ENCODE assay signal across 30 mouse cellular contexts in genomic region chr13:94546246-94546645, GRCm38 (mm10).
DNase-seq lines count a peak whose midpoint lies in the region; ATAC-seq and TF ChIP-seq lines count a peak whose summit lies in the region.
"Had no signal": no experiment of that assay in that cellular context is flagged by ENCODE, and none has a peak within 500 bp of the region (broad histone marks: within the 10 kb centered on the region; RNA-seq: fewer than 3 reads in every experiment).

No protein-coding gene starts in this region.

- DNase-seq in hindbrain, embryonic 14.5 days (ENCODE audit: low spot score) = no peak
- no peak for DNase-seq in hindbrain, embryonic 11.5 days (ENCODE audit: low spot score)
- DNase-seq in midbrain, embryonic 10.5 days (ENCODE audit: low spot score) = no peak
- peak; percentile 76 for DNase-seq in forebrain, embryonic 14.5 days (ENCODE audit: low spot score)
- DNase-seq: adrenal gland, adult 2 months; adrenal gland, postnatal 36 days; cerebellum, adult 8-10 months; cerebellum, postnatal 25 days; gastrocnemius, postnatal 25 days; heart, adult 18-20 months; heart, postnatal 4 days; kidney, adult 8-10 months; kidney, postnatal 10 days; lung, embryonic 14.5 days; lung, postnatal 14 days; right cerebral cortex, postnatal 25 days; thymus, postnatal 14 days had no signal

- peaks cover 33% of the 10 kb centered on the region for H3K27me3 ChIP-seq in hindbrain, embryonic 14.5 days (ENCODE audit: control insufficient read depth, insufficient read depth, low read length)
- H3K27me3 ChIP-seq in hindbrain, embryonic 11.5 days (ENCODE audit: control insufficient read depth, insufficient read depth, low read length) = peaks cover 5% of the 10 kb centered on the region
- peaks cover 3% of the 10 kb centered on the region; the same call in 1 of the 2 replicates for H3K27me3 ChIP-seq in midbrain, embryonic 16.5 days (ENCODE audit: control insufficient read depth, insufficient read depth, low read depth, low read length)
- peaks cover 21% of the 10 kb centered on the region for H3K27me3 ChIP-seq in midbrain, embryonic 10.5 days (ENCODE audit: low read depth, poor library complexity, severe bottlenecking)
- peaks cover 10% of the 10 kb centered on the region; the same call in 1 of the 2 replicates for H3K27me3 ChIP-seq in forebrain, embryonic 14.5 days (replicated peaks; ENCODE audit: control insufficient read depth, insufficient read depth, low read length)
- H3K27me3 ChIP-seq in neural tube, embryonic 15.5 days (replicated peaks) = peaks cover 5% of the 10 kb centered on the region; the same call in 1 of the 2 replicates
- H3K27me3 ChIP-seq in intestine, postnatal 0 days (replicated peaks; ENCODE audit: control insufficient read depth, insufficient read depth, low read length) = no peaks in the 10 kb centered on the region
- H3K27me3 ChIP-seq: embryonic facial prominence, embryonic 15.5 days; intestine, embryonic 15.5 days; limb, embryonic 12.5 days; liver, embryonic 15.5 days; stomach, embryonic 15.5 days had no signal

- no peaks in the 10 kb centered on the region for H3K9me3 ChIP-seq in hindbrain, embryonic 14.5 days (ENCODE audit: control insufficient read depth, low read length)
- H3K9me3 ChIP-seq in hindbrain, embryonic 11.5 days (ENCODE audit: control insufficient read depth, low read length) = no peaks in the 10 kb centered on the region
- H3K9me3 ChIP-seq in midbrain, embryonic 16.5 days (replicated peaks; ENCODE audit: control insufficient read depth, low read length, poor library complexity, severe bottlenecking) = no peaks in the 10 kb centered on the region
- no peaks in the 10 kb centered on the region for H3K9me3 ChIP-seq in midbrain, embryonic 10.5 days (replicated peaks)
- H3K9me3 ChIP-seq in forebrain, embryonic 14.5 days (replicated peaks; ENCODE audit: control insufficient read depth, low read length) = no peaks in the 10 kb centered on the region
- H3K9me3 ChIP-seq in neural tube, embryonic 15.5 days (replicated peaks) = no peaks in the 10 kb centered on the region
- H3K9me3 ChIP-seq in intestine, postnatal 0 days (ENCODE audit: control insufficient read depth) = no peaks in the 10 kb centered on the region
- H3K9me3 ChIP-seq: embryonic facial prominence, embryonic 10.5 days; embryonic facial prominence, embryonic 15.5 days; intestine, embryonic 15.5 days; limb, embryonic 12.5 days; liver, embryonic 15.5 days; stomach, embryonic 15.5 days had no signal

- H3K4me1 ChIP-seq in hindbrain, embryonic 14.5 days (replicated peaks; ENCODE audit: control insufficient read depth, insufficient read depth, low read length) = peaks cover 7% of the 10 kb centered on the region; the same call in 1 of the 2 replicates
- no peaks in the 10 kb centered on the region for H3K4me1 ChIP-seq in hindbrain, embryonic 11.5 days (replicated peaks; ENCODE audit: control insufficient read depth, insufficient read depth, low read length)
- peaks cover 9% of the 10 kb centered on the region; the same call in 1 of the 2 replicates for H3K4me1 ChIP-seq in midbrain, embryonic 16.5 days (ENCODE audit: control insufficient read depth, insufficient read depth, low read length)
- peaks cover 10% of the 10 kb centered on the region for H3K4me1 ChIP-seq in midbrain, embryonic 10.5 days
- peaks cover 35% of the 10 kb centered on the region for H3K4me1 ChIP-seq in forebrain, embryonic 14.5 days (ENCODE audit: control insufficient read depth, insufficient read depth, low read length)
- peaks cover 18% of the 10 kb centered on the region for H3K4me1 ChIP-seq in neural tube, embryonic 15.5 days
- no peaks in the 10 kb centered on the region for H3K4me1 ChIP-seq in intestine, postnatal 0 days (replicated peaks; ENCODE audit: control insufficient read depth, insufficient read depth, low read length)
- H3K4me1 ChIP-seq: embryonic facial prominence, embryonic 15.5 days; stomach, embryonic 15.5 days had no signal

- TF ChIP-seq CTCF in intestine, postnatal 0 days (IDR thresholded peaks at IDR 0.05; ENCODE audit: low read depth) = no peak

- H3K4me2 ChIP-seq in hindbrain, embryonic 14.5 days (replicated peaks) = no peak overlapping the region
- H3K4me2 ChIP-seq in hindbrain, embryonic 11.5 days (replicated peaks; ENCODE audit: low read depth, low read length) = no peak overlapping the region
- H3K4me2 ChIP-seq in midbrain, embryonic 16.5 days (ENCODE audit: low read length) = no peak overlapping the region
- H3K4me2 ChIP-seq in forebrain, embryonic 14.5 days (ENCODE audit: low read length) = no peak overlapping the region
- peak overlapping the region; percentile 13; the same call in 1 of the 2 replicates for H3K4me2 ChIP-seq in neural tube, embryonic 15.5 days
- H3K4me2 ChIP-seq in intestine, postnatal 0 days (replicated peaks; ENCODE audit: low read depth) = no peak overlapping the region
- H3K4me2 ChIP-seq: embryonic facial prominence, embryonic 15.5 days; heart, embryonic 11.5 days; intestine, embryonic 15.5 days; limb, embryonic 12.5 days; liver, embryonic 15.5 days; lung, embryonic 14.5 days; stomach, embryonic 15.5 days had no signal

- H3K27ac ChIP-seq in hindbrain, embryonic 14.5 days = no peak overlapping the region
- H3K27ac ChIP-seq in hindbrain, embryonic 11.5 days (ENCODE audit: low read depth, low read length) = no peak overlapping the region
- no peak overlapping the region for H3K27ac ChIP-seq in midbrain, embryonic 16.5 days (ENCODE audit: low read length)
- no peak overlapping the region for H3K27ac ChIP-seq in midbrain, embryonic 10.5 days (replicated peaks)
- H3K27ac ChIP-seq in forebrain, embryonic 14.5 days (ENCODE audit: low read depth, low read length) = no peak overlapping the region
- H3K27ac ChIP-seq in neural tube, embryonic 15.5 days (replicated peaks) = 0 out of 2 replicates have a peak overlapping the region, but pooled peaks have one; percentile 6
- no peak overlapping the region for H3K27ac ChIP-seq in intestine, postnatal 0 days (ENCODE audit: low read depth, low read length)
- H3K27ac ChIP-seq: embryonic facial prominence, embryonic 10.5 days; embryonic facial prominence, embryonic 15.5 days; hindbrain, postnatal 0 days; intestine, embryonic 15.5 days; left cerebral cortex, adult 2 months; limb, embryonic 12.5 days; liver, embryonic 15.5 days; stomach, embryonic 15.5 days had no signal

- H3K36me3 ChIP-seq in hindbrain, embryonic 14.5 days (replicated peaks; ENCODE audit: control insufficient read depth, insufficient read depth) = peaks cover 5% of the 10 kb centered on the region; the same call in 1 of the 2 replicates
- H3K36me3 ChIP-seq in hindbrain, embryonic 11.5 days (ENCODE audit: control insufficient read depth, insufficient read depth, low read length) = no peaks in the 10 kb centered on the region
- no peaks in the 10 kb centered on the region for H3K36me3 ChIP-seq in midbrain, embryonic 16.5 days (ENCODE audit: control insufficient read depth, insufficient read depth, low read length)
- peaks cover 6% of the 10 kb centered on the region; the same call in 1 of the 2 replicates for H3K36me3 ChIP-seq in midbrain, embryonic 10.5 days
- H3K36me3 ChIP-seq in forebrain, embryonic 14.5 days (ENCODE audit: control insufficient read depth, insufficient read depth, low read length) = no peaks in the 10 kb centered on the region
- H3K36me3 ChIP-seq in neural tube, embryonic 15.5 days = no peaks in the 10 kb centered on the region
- peaks cover 20% of the 10 kb centered on the region for H3K36me3 ChIP-seq in intestine, postnatal 0 days (ENCODE audit: control insufficient read depth, insufficient read depth)
- H3K36me3 ChIP-seq: embryonic facial prominence, embryonic 15.5 days; intestine, embryonic 15.5 days had no signal

- 50% methylated on average over 11 of the region's 11 CpGs for WGBS in hindbrain, embryonic 14.5 days
- WGBS in hindbrain, embryonic 11.5 days = 76% methylated on average over 11 of the region's 11 CpGs
- 36% methylated on average over 11 of the region's 11 CpGs for WGBS in midbrain, embryonic 16.5 days
- WGBS in midbrain, embryonic 10.5 days = 55% methylated on average over 11 of the region's 11 CpGs
- 7% methylated on average over 11 of the region's 11 CpGs for WGBS in forebrain, embryonic 14.5 days
- WGBS in neural tube, embryonic 15.5 days = 33% methylated on average over 11 of the region's 11 CpGs
- 58% methylated on average over 11 of the region's 11 CpGs for WGBS in intestine, postnatal 0 days

- H3K4me3 ChIP-seq in hindbrain, embryonic 14.5 days (replicated peaks; ENCODE audit: low read length) = no peak overlapping the region
- no peak overlapping the region for H3K4me3 ChIP-seq in hindbrain, embryonic 11.5 days (ENCODE audit: low read depth, low read length)
- H3K4me3 ChIP-seq in midbrain, embryonic 16.5 days (ENCODE audit: low read depth, low read length) = no peak overlapping the region
- H3K4me3 ChIP-seq in midbrain, embryonic 10.5 days = no peak overlapping the region
- no peak overlapping the region for H3K4me3 ChIP-seq in forebrain, embryonic 14.5 days (ENCODE audit: low read depth, low read length)
- H3K4me3 ChIP-seq in neural tube, embryonic 15.5 days (replicated peaks) = no peak overlapping the region
- no peak overlapping the region for H3K4me3 ChIP-seq in intestine, postnatal 0 days (ENCODE audit: low read depth, low read length)
- H3K4me3 ChIP-seq: embryonic facial prominence, embryonic 10.5 days; embryonic facial prominence, embryonic 15.5 days; intestine, embryonic 15.5 days; left cerebral cortex, adult 2 months; limb, embryonic 12.5 days; liver, embryonic 15.5 days; stomach, embryonic 15.5 days had no signal

- H3K9ac ChIP-seq in hindbrain, embryonic 14.5 days = no peak overlapping the region
- no peak overlapping the region for H3K9ac ChIP-seq in hindbrain, embryonic 11.5 days (ENCODE audit: low read depth, low read length)
- H3K9ac ChIP-seq in midbrain, embryonic 16.5 days (ENCODE audit: low read depth, low read length) = no peak overlapping the region
- H3K9ac ChIP-seq in forebrain, embryonic 14.5 days (ENCODE audit: low read length) = no peak overlapping the region
- H3K9ac ChIP-seq in neural tube, embryonic 15.5 days (replicated peaks) = no peak overlapping the region
- no peak overlapping the region for H3K9ac ChIP-seq in intestine, postnatal 0 days (ENCODE audit: low read depth, low read length)
- H3K9ac ChIP-seq: embryonic facial prominence, embryonic 15.5 days; intestine, embryonic 15.5 days; limb, embryonic 12.5 days; liver, embryonic 15.5 days; lung, embryonic 14.5 days; stomach, embryonic 15.5 days had no signal

- ATAC-seq in hindbrain, embryonic 14.5 days (ENCODE audit: low FRiP score) = 0 out of 2 replicates have a peak, but pooled peaks have one; percentile 9
- ATAC-seq in hindbrain, embryonic 11.5 days (ENCODE audit: low FRiP score) = no peak
- ATAC-seq in midbrain, embryonic 16.5 days = 0 out of 2 replicates have a peak, but pooled peaks have one; percentile 28
- peak; percentile 52 for ATAC-seq in forebrain, embryonic 14.5 days
- ATAC-seq in neural tube, embryonic 15.5 days (ENCODE audit: low FRiP score) = peak; percentile 62
- no peak for ATAC-seq in intestine, postnatal 0 days
- ATAC-seq: activated CD4-positive, CD25-positive, alpha-beta regulatory T cell, adult 4 months; hindbrain, postnatal 0 days; intestine, embryonic 15.5 days had no signal

Comparison
In these comparisons a context has a peak if more than half of its experiments do, and no peak if none do; other contexts are left out.
1. ATAC-seq: peak in hindbrain, embryonic 14.5 days (single experiment), midbrain, embryonic 16.5 days (single experiment), forebrain, embryonic 14.5 days (single experiment) and neural tube, embryonic 15.5 days (single experiment); none in hindbrain, embryonic 11.5 days (single experiment) and intestine, postnatal 0 days (single experiment).